Mouse (Mus musculus) lung, postnatal 25 days (tissue): ENCODE data around the gene Btaf1.
"Not testable (repeated sequence)": the region's sequence is repeated elsewhere in the genome, so short reads cannot be mapped to it uniquely, and the experiment has no call there.

ENCODE experiments used
- DNase-seq: peaks from one replicate; pipeline ENCODE4 v3.0.0; 2022; ENCODE audit warnings: low spot score

Btaf1 gene

GRCm38 (mm10) chr19:36922015-36922414 lies 3.9 kb upstream of the Btaf1 start:
- peak; percentile 64 for DNase-seq

- peak; percentile 72 for DNase-seq
These were observed 2.9 kb upstream of the Btaf1 start for GRCm38 (mm10) chr19:36922936-36923335.

- no peak for DNase-seq
These were observed 816 bp downstream of the Btaf1 start for GRCm38 (mm10) chr19:36926553-36927236.

GRCm38 (mm10) chr19:36927800-36928361 lies 2.0 kb downstream of the Btaf1 start:
- DNase-seq = no peak

GRCm38 (mm10) chr19:36929816-36930215 lies 3.9 kb downstream of the Btaf1 start:
- no peak for DNase-seq

- DNase-seq = no peak
These were observed 6.2 kb downstream of the Btaf1 start for GRCm38 (mm10) chr19:36932097-36932496.

- DNase-seq = peak; percentile 34
These were observed 6.7 kb downstream of the Btaf1 start for GRCm38 (mm10) chr19:36932613-36933012.

GRCm38 (mm10) chr19:36936285-36936684 lies 10.4 kb downstream of the Btaf1 start:
- no peak for DNase-seq

- DNase-seq = peak; percentile 43
These were observed 12.1 kb downstream of the Btaf1 start for GRCm38 (mm10) chr19:36938008-36938407.

- no peak for DNase-seq
These were observed 14.2 kb downstream of the Btaf1 start for GRCm38 (mm10) chr19:36940064-36940463.

- no peak for DNase-seq
These were observed 27.8 kb downstream of the Btaf1 start for GRCm38 (mm10) chr19:36953637-36954206.

GRCm38 (mm10) chr19:36958331-36958730 lies 32.5 kb downstream of the Btaf1 start:
- DNase-seq = no peak

GRCm38 (mm10) chr19:36961320-36961719 lies 35.4 kb downstream of the Btaf1 start:
- no peak for DNase-seq

- DNase-seq = not testable (repeated sequence)
These were observed 36.8 kb downstream of the Btaf1 start for GRCm38 (mm10) chr19:36962544-36963260.

- DNase-seq = peak; percentile 4
These were observed 78.7 kb downstream of the Btaf1 start for GRCm38 (mm10) chr19:37004557-37004956.

- DNase-seq = no peak
These were observed 84.0 kb downstream of the Btaf1 start for GRCm38 (mm10) chr19:37009878-37010281.

GRCm38 (mm10) chr19:37013461-37013860 lies 87.6 kb downstream of the Btaf1 start:
- no peak for DNase-seq

GRCm38 (mm10) chr19:37014173-37014939 lies 88.5 kb downstream of the Btaf1 start:
- no peak for DNase-seq

GRCm38 (mm10) chr19:37016890-37017289 lies 91.0 kb downstream of the Btaf1 start:
- DNase-seq = no peak

GRCm38 (mm10) chr19:37018411-37018810 lies 92.5 kb downstream of the Btaf1 start:
- DNase-seq = peak; percentile 53

GRCm38 (mm10) chr19:37018931-37019330 lies 93.1 kb downstream of the Btaf1 start:
- no peak for DNase-seq

- DNase-seq = no peak
These were observed 94.7 kb downstream of the Btaf1 start for GRCm38 (mm10) chr19:37020531-37020930.
